Mouse (Mus musculus) megakaryocyte, embryonic 14.5 days (primary cell): ENCODE measurements at regions not wholly inside any gene's neighbourhood (a gene's known extent, or its start where the extent isn't known, plus 50 kb on each side); places are given as distances from the start of the nearest gene placed in this dataset.

Experiments
- FLI1 ChIP-seq: IDR thresholded peaks from 2 replicates; pipeline ENCODE4 v1.6.1; 2012; ENCODE audit warnings: low read length, inconsistent platforms, mixed read lengths
- GATA1 ChIP-seq: IDR thresholded peaks from 3 replicates; pipeline ENCODE4 v1.6.1; 2012; ENCODE audit warnings: mixed read lengths, low read length, inconsistent platforms, borderline replicate concordance

GRCm38 (mm10) chr1:73643431-73643830 is 480.8 kb downstream of the Tns1 start:
- no peak for TF ChIP-seq GATA1
- TF ChIP-seq FLI1: no peak
